Mouse (Mus musculus): ENCODE results near the gene Hist2h2aa2. TPM values are rescaled to one million over a fixed set of nuclear protein-coding genes. Genes with fewer than 3 reads are reported as not detected.
"Not testable (repeated sequence)": the region's sequence is repeated elsewhere in the genome, so short reads cannot be mapped to it uniquely, and the experiment has no call there.

Gene Hist2h2aa2
- total and polyA plus RNA-seq, 2 experiments from 2014 or later, result 52.1 to 1,755 TPM

GRCm38 (mm10) chr3:96249034-96249345, 8.9 kb upstream of the Hist2h2aa2 start:
- no peak for ATAC-seq
- H3K4me3 ChIP-seq (ENCODE audit: low read length), result no peak overlapping the region
- no peak for TF ChIP-seq CTCF (IDR thresholded peaks at IDR 0.05; ENCODE audit: low read depth)
- no peaks in the 10 kb centered on the region for H3K36me3 ChIP-seq (ENCODE audit: insufficient read depth, low read length)
- no peaks in the 10 kb centered on the region for H3K9me3 ChIP-seq (ENCODE audit: low read length)
- H3K9ac ChIP-seq (replicated peaks; ENCODE audit: low read length), result no peak overlapping the region
- no peak for DNase-seq (ENCODE audit: low spot score)
- H3K4me1 ChIP-seq (ENCODE audit: insufficient read depth, low read length), result no peaks in the 10 kb centered on the region
- H3K27me3 ChIP-seq (ENCODE audit: insufficient read depth, low read length), result no peaks in the 10 kb centered on the region
- H3K4me2 ChIP-seq (ENCODE audit: low read depth, low read length), result peak overlapping the region; percentile 51; the same call in 1 of the 2 replicates
- 54% methylated on average over 4 of the region's 4 CpGs for WGBS
- no peak overlapping the region for H3K27ac ChIP-seq

- ATAC-seq, result no peak
- Histone ChIP-seq H3K9me3 (ENCODE audit: low read length) (no peaks in the 10 kb centered on the region), H3K27ac (no peak overlapping the region), H3K4me2 (ENCODE audit: low read depth, low read length) (peak overlapping the region; percentile 51), H3K4me3 (ENCODE audit: low read length) (peak overlapping the region; percentile 28; the same call in 1 of the 2 replicates), H3K4me1 (ENCODE audit: insufficient read depth, low read length) (no peaks in the 10 kb centered on the region), H3K36me3 (ENCODE audit: insufficient read depth, low read length) (no peaks in the 10 kb centered on the region), H3K9ac (replicated peaks; ENCODE audit: low read length) (no peak overlapping the region), H3K27me3 (ENCODE audit: insufficient read depth, low read length) (no peaks in the 10 kb centered on the region)
- TF ChIP-seq CTCF (IDR thresholded peaks at IDR 0.05; ENCODE audit: low read depth), result no peak
- 51% methylated on average over 6 of the region's 6 CpGs for WGBS
- DNase-seq (ENCODE audit: low spot score), result no peak
Observed at GRCm38 (mm10) chr3:96248141-96249033, 8.3 kb upstream of the Hist2h2aa2 start.

GRCm38 (mm10) chr3:96247356-96248140, 7.5 kb upstream of the Hist2h2aa2 start:
- Histone ChIP-seq H3K4me3 (ENCODE audit: low read length) (peak overlapping the region; percentile 28), H3K36me3 (ENCODE audit: insufficient read depth, low read length) (no peaks in the 10 kb centered on the region), H3K9me3 (ENCODE audit: low read length) (no peaks in the 10 kb centered on the region), H3K27ac (no peak overlapping the region), H3K27me3 (ENCODE audit: insufficient read depth, low read length) (no peaks in the 10 kb centered on the region), H3K4me1 (ENCODE audit: insufficient read depth, low read length) (no peaks in the 10 kb centered on the region), H3K4me2 (ENCODE audit: low read depth, low read length) (peak overlapping the region; percentile 51), H3K9ac (replicated peaks; ENCODE audit: low read length) (peak overlapping the region; percentile 24; the same call in 1 of the 2 replicates)
- ATAC-seq (no peak), DNase-seq (ENCODE audit: low spot score) (no peak)
- 11% methylated on average over 11 of the region's 11 CpGs for WGBS
- TF ChIP-seq CTCF (IDR thresholded peaks at IDR 0.05; ENCODE audit: low read depth), result no peak

GRCm38 (mm10) chr3:96246427-96246856, 6.4 kb upstream of the Hist2h2aa2 start, which contains the start of gene Hist2h3c1:
Gene Hist2h3c1, plus strand, starts transcription at chr3:96246685.
- Histone ChIP-seq H3K4me3 (ENCODE audit: low read length) (peak within 1 kb of the TSS; percentile 28), H3K9ac (replicated peaks; ENCODE audit: low read length) (peak within 1 kb of the TSS; percentile 24; the same call in 1 of the 2 replicates), H3K27ac (peak within 1 kb of the TSS; percentile 68; the same call in 1 of the 2 replicates), H3K4me2 (ENCODE audit: low read depth, low read length) (peak within 1 kb of the TSS; percentile 51)
- DNase-seq (ENCODE audit: low spot score); H3K36me3 ChIP-seq (ENCODE audit: insufficient read depth, low read length); H3K4me1 ChIP-seq (ENCODE audit: insufficient read depth, low read length); H3K9me3 ChIP-seq (ENCODE audit: low read length); H3K27me3 ChIP-seq (ENCODE audit: insufficient read depth, low read length): not testable (repeated sequence)
- no CpG with 5 or more reads among the region's 47 CpGs for WGBS
- peak; percentile 93 for ATAC-seq

GRCm38 (mm10) chr3:96246018-96246417, 5.9 kb upstream of the Hist2h2aa2 start:
- not testable (repeated sequence) for H3K9ac ChIP-seq (replicated peaks; ENCODE audit: low read length); H3K36me3 ChIP-seq (ENCODE audit: insufficient read depth, low read length); ATAC-seq; H3K9me3 ChIP-seq (ENCODE audit: low read length); H3K27me3 ChIP-seq (ENCODE audit: insufficient read depth, low read length); DNase-seq (ENCODE audit: low spot score); H3K4me1 ChIP-seq (ENCODE audit: insufficient read depth, low read length)
- Histone ChIP-seq H3K4me3 (ENCODE audit: low read length) (peak overlapping the region; percentile 27; the same call in 1 of the 2 replicates), H3K4me2 (ENCODE audit: low read depth, low read length) (0 out of 2 replicates have a peak overlapping the region, but pooled peaks have one; percentile 30), H3K27ac (peak overlapping the region; percentile 68; the same call in 1 of the 2 replicates)
- WGBS, result 0% methylated on average over 10 of the region's 21 CpGs

- H3K36me3 ChIP-seq (ENCODE audit: insufficient read depth, low read length); H3K4me1 ChIP-seq (ENCODE audit: insufficient read depth, low read length); H3K27me3 ChIP-seq (ENCODE audit: insufficient read depth, low read length); H3K9me3 ChIP-seq (ENCODE audit: low read length): not testable (repeated sequence)
- H3K27ac ChIP-seq, result peak within 1 kb of the TSS; percentile 94
- ATAC-seq (peak; percentile 93), DNase-seq (ENCODE audit: low spot score) (peak; percentile 66)
- H3K9ac ChIP-seq (replicated peaks; ENCODE audit: low read length), result peak within 1 kb of the TSS; percentile 67
- peak within 1 kb of the TSS; percentile 64 for H3K4me2 ChIP-seq (ENCODE audit: low read depth, low read length)
- H3K4me3 ChIP-seq (ENCODE audit: low read length), result peak within 1 kb of the TSS; percentile 50
- WGBS, result under 1% methylated on average over 27 of the region's 88 CpGs
Observed at GRCm38 (mm10) chr3:96245003-96245886, 5.2 kb upstream of the Hist2h2aa2 start, which contains the start of gene Hist2h2aa1. Gene Hist2h2aa1, plus strand, starts transcription at chr3:96245497.

Measured in hindbrain, postnatal 0 days (tissue).